Mouse (Mus musculus): ENCODE data around the gene Gja4. TPM values are rescaled to one million over a fixed set of nuclear protein-coding genes. Genes with fewer than 3 reads are reported as not detected.
A peak's percentile ranks its signal among the peaks of the same experiment; 100 is the strongest.

The Gja4 gene
- polyA plus RNA-seq, 1 experiment = 2.3 TPM

GRCm38 (mm10) chr4:127300503-127300902 lies 13.3 kb downstream of the Gja4 start:
- H3K4me3 ChIP-seq (ENCODE audit: insufficient read depth, low read depth, low read length) = no peak overlapping the region
- H3K27ac ChIP-seq (replicated peaks; ENCODE audit: low read depth, low read length) = no peak overlapping the region
- H3K4me1 ChIP-seq (ENCODE audit: control insufficient read depth, insufficient read depth, insufficient read length, low read length) = no peaks in the 10 kb centered on the region; the same call in 1 of the 2 replicates

- Histone ChIP-seq H3K4me1 (ENCODE audit: control insufficient read depth, insufficient read depth, insufficient read length, low read length) (no peaks in the 10 kb centered on the region), H3K4me3 (ENCODE audit: insufficient read depth, low read depth, low read length) (no peak overlapping the region), H3K27ac (replicated peaks; ENCODE audit: low read depth, low read length) (no peak overlapping the region)
Observed at GRCm38 (mm10) chr4:127292631-127293030, 21.2 kb downstream of the Gja4 start.

GRCm38 (mm10) chr4:127289039-127289548 lies 24.7 kb downstream of the Gja4 start:
- Histone ChIP-seq H3K27ac (replicated peaks; ENCODE audit: low read depth, low read length) (no peak overlapping the region), H3K4me3 (ENCODE audit: insufficient read depth, low read depth, low read length) (no peak overlapping the region), H3K4me1 (ENCODE audit: control insufficient read depth, insufficient read depth, insufficient read length, low read length) (no peaks in the 10 kb centered on the region)

- H3K4me3 ChIP-seq (ENCODE audit: insufficient read depth, low read depth, low read length) = no peak overlapping the region
- no peak overlapping the region for H3K27ac ChIP-seq (replicated peaks; ENCODE audit: low read depth, low read length)
- H3K4me1 ChIP-seq (ENCODE audit: control insufficient read depth, insufficient read depth, insufficient read length, low read length) = no peaks in the 10 kb centered on the region
Observed at GRCm38 (mm10) chr4:127286907-127287306, 26.9 kb downstream of the Gja4 start.

GRCm38 (mm10) chr4:127279241-127279640 lies 34.6 kb downstream of the Gja4 start:
- Histone ChIP-seq H3K27ac (replicated peaks; ENCODE audit: low read depth, low read length) (peak overlapping the region; percentile 70), H3K4me3 (ENCODE audit: insufficient read depth, low read depth, low read length) (no peak overlapping the region), H3K4me1 (ENCODE audit: control insufficient read depth, insufficient read depth, insufficient read length, low read length) (peaks cover 10% of the 10 kb centered on the region; the same call in 1 of the 2 replicates)

- H3K4me3 ChIP-seq (ENCODE audit: insufficient read depth, low read depth, low read length) = no peak overlapping the region
Observed at GRCm38 (mm10) chr4:127278451-127279001, 35.3 kb downstream of the Gja4 start.

GRCm38 (mm10) chr4:127264183-127264554 lies 49.7 kb downstream of the Gja4 start:
- Histone ChIP-seq H3K4me3 (ENCODE audit: insufficient read depth, low read depth, low read length) (no peak overlapping the region), H3K4me1 (ENCODE audit: control insufficient read depth, insufficient read depth, insufficient read length, low read length) (peaks cover 2% of the 10 kb centered on the region; the same call in 1 of the 2 replicates), H3K27ac (replicated peaks; ENCODE audit: low read depth, low read length) (peak overlapping the region; percentile 64)

More at GRCm38 (mm10) chr4:127278451-127279001, 35.3 kb downstream of the Gja4 start:
- H3K27ac ChIP-seq (replicated peaks; ENCODE audit: low read depth, low read length) = peak overlapping the region; percentile 70
- H3K4me1 ChIP-seq (ENCODE audit: control insufficient read depth, insufficient read depth, insufficient read length, low read length) = peaks cover 10% of the 10 kb centered on the region; the same call in 1 of the 2 replicates

- peaks cover 2% of the 10 kb centered on the region; the same call in 1 of the 2 replicates for H3K4me1 ChIP-seq (ENCODE audit: control insufficient read depth, insufficient read depth, insufficient read length, low read length)
- peak overlapping the region; percentile 78 for H3K27ac ChIP-seq (replicated peaks; ENCODE audit: low read depth, low read length)
- H3K4me3 ChIP-seq (ENCODE audit: insufficient read depth, low read depth, low read length) = no peak overlapping the region
Observed at GRCm38 (mm10) chr4:127263438-127264182, 50.2 kb downstream of the Gja4 start.

- Histone ChIP-seq H3K27ac (replicated peaks; ENCODE audit: low read depth, low read length) (peak overlapping the region; percentile 45), H3K4me1 (ENCODE audit: control insufficient read depth, insufficient read depth, insufficient read length, low read length) (peaks cover 2% of the 10 kb centered on the region; the same call in 1 of the 2 replicates), H3K4me3 (ENCODE audit: insufficient read depth, low read depth, low read length) (no peak overlapping the region)
Observed at GRCm38 (mm10) chr4:127261601-127262000, 52.2 kb downstream of the Gja4 start.

Other genes starting within 250 kb of the Gja4 start
- gene Zmym6, start 236.7 kb downstream of the Gja4 start, polyA plus RNA-seq (2012; ENCODE audit: insufficient read depth, insufficient read length, missing spikeins) = 5.2 and 11.3 TPM in 2 replicates
- gene Tmem35b, start 190.3 kb downstream of the Gja4 start, polyA plus RNA-seq (2012; ENCODE audit: insufficient read depth, insufficient read length, missing spikeins) = 10.2 and 15.4 TPM in 2 replicates
- gene Dlgap3, start 144.8 kb downstream of the Gja4 start, polyA plus RNA-seq (2012; ENCODE audit: insufficient read depth, insufficient read length, missing spikeins) = not detected in 2 replicates
- 30.7 and 42.6 TPM in 2 replicates for gene Smim12, start 70.3 kb downstream of the Gja4 start, polyA plus RNA-seq (2012; ENCODE audit: insufficient read depth, insufficient read length, missing spikeins)
- gene Gjb3, start 16.8 kb upstream of the Gja4 start, polyA plus RNA-seq (2012; ENCODE audit: insufficient read depth, insufficient read length, missing spikeins) = not detected in 2 replicates
- gene Gjb4, start 40.0 kb upstream of the Gja4 start, polyA plus RNA-seq (2012; ENCODE audit: insufficient read depth, insufficient read length, missing spikeins) = not detected in 2 replicates
- not detected in 2 replicates for gene Gjb5, start 44.1 kb upstream of the Gja4 start, polyA plus RNA-seq (2012; ENCODE audit: insufficient read depth, insufficient read length, missing spikeins)

All from brown adipose tissue, adult 24 weeks (tissue).